Mouse (Mus musculus) testis, adult 2 months (tissue): Measurements from ENCODE around the gene Spin1. TPM values are rescaled to one million over a fixed set of nuclear protein-coding genes. Genes with fewer than 3 reads are reported as not detected.

ENCODE experiments used
- H3K27ac ChIP-seq: fragments of 200-500 bp; 2 replicates; pipeline ENCODE4 v1.5.1; 2012; ENCODE audit warnings: low read depth, low read length; ENCODE audit not compliant: control insufficient read depth, insufficient read depth
- H3K27me3 ChIP-seq: fragments of 200-500 bp; 2 replicates; pipeline ENCODE4 v1.6.1; 2012; ENCODE audit warnings: mild to moderate bottlenecking, low read length, moderate library complexity; ENCODE audit not compliant: control insufficient read depth, insufficient read depth
- H3K36me3 ChIP-seq: fragments of 200-500 bp; 2 replicates; pipeline ENCODE4 v1.6.1; 2012; ENCODE audit warnings: mild to moderate bottlenecking, low read length; ENCODE audit not compliant: control insufficient read depth, insufficient read depth
- H3K4me1 ChIP-seq: fragments of 200-500 bp; 2 replicates; pipeline ENCODE4 v1.6.1; 2012; ENCODE audit warnings: low read length; ENCODE audit not compliant: control insufficient read depth, insufficient read depth
- H3K4me3 ChIP-seq: fragments of 200-500 bp; 2 replicates; pipeline ENCODE4 v1.5.1; 2012; ENCODE audit warnings: low read depth, mild to moderate bottlenecking, low read length, moderate library complexity, mixed read lengths; ENCODE audit not compliant: control insufficient read depth
- CTCF ChIP-seq: fragments of 200-500 bp; IDR thresholded peaks from 2 replicates; pipeline ENCODE4 v1.5.1; 2012; ENCODE audit warnings: low read depth, mild to moderate bottlenecking, inconsistent platforms, low read length, moderate library complexity; ENCODE audit not compliant: control insufficient read depth, insufficient read depth, insufficient replicate concordance
- POLR2A ChIP-seq: fragments of 200-500 bp; IDR thresholded peaks from 2 replicates; pipeline ENCODE4 v1.6.1; 2012; ENCODE audit warnings: low read depth, mild to moderate bottlenecking, inconsistent platforms, low read length, moderate library complexity; ENCODE audit not compliant: control insufficient read depth
- polyA plus RNA-seq: library from polyadenylated mRNA; depleted of rRNA; stranded (reverse); fragments of >200 nt; gene quantifications from 2 replicates; pipeline ENCODE4 v1.2.3, GENCODE M21; 2012; rRNA removed

Gene Spin1
- 7.8 and 12.1 TPM in 2 replicates for polyA plus RNA-seq

- Histone ChIP-seq H3K4me3 (peak within 1 kb of the TSS; percentile 95), H3K36me3 (no peaks in the 10 kb centered on the region), H3K4me1 (peaks cover 6% of the 10 kb centered on the region), H3K27me3 (no peaks in the 10 kb centered on the region), H3K27ac (peak within 1 kb of the TSS; percentile 91)
- TF ChIP-seq CTCF = no peak
- TF ChIP-seq POLR2A = peak; percentile 33
Observed at GRCm38 (mm10) chr13:51100233-51101015, at the start of gene Spin1. Spin1 (plus strand) TSS chr13:51100880.

DNA sequence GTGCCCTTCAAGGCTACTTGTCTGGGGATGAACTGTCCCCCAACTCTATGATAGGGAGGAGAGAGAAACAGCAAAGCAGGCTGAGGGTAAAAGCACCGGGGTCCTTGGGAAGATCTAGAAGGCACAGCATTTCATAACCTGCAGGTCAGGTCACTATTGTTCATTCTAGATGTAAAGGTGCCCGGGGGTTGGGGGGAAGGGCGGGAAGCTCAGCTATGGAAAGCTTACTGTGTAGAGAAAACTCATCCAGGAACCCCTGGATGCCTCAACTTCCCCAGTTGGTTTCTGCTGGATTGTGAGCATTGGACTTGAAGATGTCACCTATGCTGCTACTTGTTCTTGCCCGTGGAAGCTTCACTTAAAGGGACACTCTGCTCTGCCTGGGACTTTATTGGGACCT, 49.7 kb upstream of the Spin1 start:
- no peaks in the 10 kb centered on the region for H3K27me3 ChIP-seq
- H3K36me3 ChIP-seq = no peaks in the 10 kb centered on the region
- no peak overlapping the region for H3K4me3 ChIP-seq
- TF ChIP-seq POLR2A = no peak
- no peak for TF ChIP-seq CTCF
- no peaks in the 10 kb centered on the region for H3K4me1 ChIP-seq
- no peak overlapping the region for H3K27ac ChIP-seq

GRCm38 (mm10) chr13:51052408-51052807, 48.3 kb upstream of the Spin1 start:
- Histone ChIP-seq H3K27ac (no peak overlapping the region), H3K27me3 (no peaks in the 10 kb centered on the region), H3K4me1 (no peaks in the 10 kb centered on the region), H3K36me3 (no peaks in the 10 kb centered on the region), H3K4me3 (no peak overlapping the region)
- TF ChIP-seq POLR2A = no peak
- TF ChIP-seq CTCF = no peak

DNA sequence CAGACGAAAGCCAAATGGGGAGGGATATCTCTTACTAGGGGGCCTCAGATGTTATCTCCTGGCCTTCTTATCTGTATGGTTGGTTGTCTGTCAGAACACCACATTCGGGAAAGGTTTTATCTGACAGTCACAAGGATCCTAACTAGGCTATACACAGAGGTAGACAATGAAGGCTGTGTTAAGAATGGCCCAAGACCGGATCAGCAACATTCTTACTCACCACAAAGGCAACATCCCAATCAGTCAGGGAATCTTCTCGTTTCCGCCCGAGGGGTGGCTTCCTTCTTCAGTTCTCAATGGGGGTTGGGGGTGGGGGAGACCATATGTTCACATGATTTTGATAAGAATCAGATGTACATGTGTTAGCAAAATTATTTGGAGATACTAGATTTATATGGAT, 37.7 kb upstream of the Spin1 start:
- no peaks in the 10 kb centered on the region for H3K27me3 ChIP-seq
- no peak overlapping the region for H3K4me3 ChIP-seq
- no peak for TF ChIP-seq CTCF
- TF ChIP-seq POLR2A = no peak
- no peaks in the 10 kb centered on the region for H3K36me3 ChIP-seq
- no peak overlapping the region for H3K27ac ChIP-seq
- no peaks in the 10 kb centered on the region for H3K4me1 ChIP-seq

- Histone ChIP-seq H3K27ac (no peak overlapping the region), H3K27me3 (no peaks in the 10 kb centered on the region), H3K36me3 (no peaks in the 10 kb centered on the region), H3K4me3 (no peak overlapping the region), H3K4me1 (no peaks in the 10 kb centered on the region)
- no peak for TF ChIP-seq CTCF
- TF ChIP-seq POLR2A = no peak
Observed at GRCm38 (mm10) chr13:51063721-51064120, 37.0 kb upstream of the Spin1 start.

- no peaks in the 10 kb centered on the region for H3K4me1 ChIP-seq
- no peak for TF ChIP-seq POLR2A
- no peak overlapping the region for H3K4me3 ChIP-seq
- H3K27ac ChIP-seq = no peak overlapping the region
- H3K36me3 ChIP-seq = no peaks in the 10 kb centered on the region
- H3K27me3 ChIP-seq = no peaks in the 10 kb centered on the region
Observed at GRCm38 (mm10) chr13:51064429-51064828, 36.3 kb upstream of the Spin1 start.

GRCm38 (mm10) chr13:51071063-51071680, 29.5 kb upstream of the Spin1 start:
- peak overlapping the region; percentile 23 for H3K27ac ChIP-seq
- no peak overlapping the region for H3K4me3 ChIP-seq
- no peaks in the 10 kb centered on the region for H3K27me3 ChIP-seq
- H3K4me1 ChIP-seq = peaks cover 2% of the 10 kb centered on the region; the same call in 1 of the 2 replicates
- TF ChIP-seq POLR2A (no peak), CTCF (no peak)
- no peaks in the 10 kb centered on the region for H3K36me3 ChIP-seq
